Mouse (Mus musculus) retina, embryonic 14.5 days (tissue): ENCODE results near the gene Ttbk1.
A peak's percentile ranks its signal among the peaks of the same experiment; 100 is the strongest.

Experiments used
- DNase-seq: peaks from one replicate; pipeline ENCODE4 v3.0.0-alpha.2; 2015; ENCODE audit warnings: low spot score

Gene Ttbk1

GRCm38 (mm10) chr17:46408478-46408877 is 79.0 kb downstream of the Ttbk1 start:
- peak; percentile 49 for DNase-seq

- DNase-seq: no peak
Measured at GRCm38 (mm10) chr17:46394631-46395030, 92.8 kb downstream of the Ttbk1 start.

GRCm38 (mm10) chr17:46393012-46393411 is 94.5 kb downstream of the Ttbk1 start:
- peak; percentile 72 for DNase-seq
